Mouse (Mus musculus): ENCODE data around the gene Gapvd1. TPM values are rescaled to one million over a fixed set of nuclear protein-coding genes. Genes with fewer than 3 reads are reported as not detected.

Gene Gapvd1
- total RNA-seq, 4 experiments from 2014 or later = 34.1 to 36.4 (median 35.4) TPM

DNA sequence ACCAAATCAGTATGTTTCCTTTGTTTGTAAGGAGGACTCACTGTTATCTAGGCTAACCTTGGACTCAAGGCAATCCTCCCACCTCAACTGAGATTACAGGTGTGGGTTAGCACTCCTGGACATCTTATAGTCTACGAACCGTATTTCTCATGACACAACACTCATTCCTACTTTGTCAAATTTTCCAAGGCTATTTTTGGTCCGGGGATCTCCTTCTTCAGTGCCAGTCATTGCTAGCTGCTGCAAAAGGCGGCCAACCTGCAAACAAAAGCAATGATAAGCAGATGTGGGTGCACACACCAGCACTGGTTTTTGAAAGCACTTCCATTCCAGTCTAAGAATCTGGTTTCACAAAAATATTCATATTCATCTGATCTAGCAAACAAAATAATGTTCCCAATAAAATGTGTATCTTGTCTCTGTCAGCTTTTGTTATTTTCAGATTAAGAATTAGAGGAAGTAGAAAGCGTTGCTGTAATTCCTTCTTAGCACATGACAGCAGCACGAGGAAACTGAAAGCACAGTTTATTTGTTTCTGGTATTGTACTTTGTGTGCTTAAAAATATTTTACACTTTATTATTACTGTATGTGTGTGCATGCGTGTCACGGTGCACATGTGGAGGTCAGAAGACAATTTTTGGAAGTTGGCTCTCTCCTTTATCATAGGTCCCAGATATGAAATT is 27.8 kb downstream of the Gapvd1 start:
- DNase-seq (ENCODE audit: low spot score in 2 of 2) = no peak

GRCm38 (mm10) chr2:34725269-34725668 is 29.8 kb downstream of the Gapvd1 start:
- DNase-seq (ENCODE audit: low spot score in 2 of 2) = no peak

GRCm38 (mm10) chr2:34718196-34718595 is 36.8 kb downstream of the Gapvd1 start:
- DNase-seq (ENCODE audit: low spot score in 2 of 2) = no peak

DNA sequence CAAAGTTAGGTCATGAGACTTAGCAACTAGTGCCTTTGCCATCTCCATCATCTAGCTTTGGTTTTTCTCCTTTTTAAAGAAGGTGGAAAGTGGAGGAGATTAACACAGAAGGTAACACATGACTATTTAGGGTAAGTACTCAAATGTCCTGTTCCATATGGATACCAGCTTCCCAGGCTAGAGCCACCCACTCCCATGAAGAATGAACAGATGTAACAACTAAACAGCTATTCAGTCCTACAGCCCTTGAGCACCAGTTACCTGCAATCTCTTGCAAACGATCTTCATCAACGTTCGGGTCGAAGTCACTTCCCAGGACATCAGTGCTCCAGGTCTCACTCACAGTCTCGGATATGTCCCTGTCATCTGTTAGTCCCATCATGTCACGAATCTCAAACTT is 43.1 kb downstream of the Gapvd1 start:
- no peak for DNase-seq (ENCODE audit: low spot score in 2 of 2)

DNA sequence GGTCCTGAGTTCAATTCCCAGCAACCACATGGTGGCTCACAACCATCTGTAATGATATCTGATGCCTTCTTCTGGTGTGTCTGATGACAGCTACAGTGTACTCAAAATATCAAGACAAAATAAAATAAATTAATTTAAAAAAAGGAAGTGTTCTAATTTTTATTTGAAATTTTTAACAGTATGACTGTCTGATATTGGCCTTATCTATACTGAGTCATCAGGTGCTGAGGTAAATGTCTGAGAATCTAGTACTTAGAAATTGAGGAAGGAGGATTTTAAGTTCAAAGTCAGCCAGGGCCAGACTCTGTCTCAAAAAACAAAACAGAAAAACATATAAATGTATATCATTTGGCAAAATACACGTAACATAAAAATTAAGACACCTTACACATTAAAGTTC is 46.4 kb downstream of the Gapvd1 start:
- DNase-seq (ENCODE audit: low spot score in 2 of 2) = no peak

- no peak for DNase-seq (ENCODE audit: low spot score in 2 of 2)
Observed at GRCm38 (mm10) chr2:34696592-34696991, 58.4 kb downstream of the Gapvd1 start.

DNA sequence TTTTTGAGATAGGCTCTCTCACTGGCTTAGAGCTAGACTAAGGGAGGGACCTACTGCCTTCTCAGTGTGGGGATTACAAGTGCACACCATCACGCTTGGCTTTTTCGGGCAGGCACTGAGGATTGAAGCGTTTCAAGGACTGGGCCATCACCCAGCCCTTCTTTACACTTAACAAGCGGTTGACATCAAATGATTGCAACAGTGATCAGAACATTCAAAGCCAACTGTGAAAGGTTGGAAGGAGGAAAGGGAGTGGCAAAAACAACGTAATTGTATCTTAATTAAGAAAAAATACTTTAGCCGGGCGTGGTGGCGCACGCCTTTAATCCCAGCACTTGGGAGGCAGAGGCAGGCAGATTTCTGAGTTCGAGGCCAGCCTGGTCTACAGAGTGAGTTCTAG is 62.2 kb downstream of the Gapvd1 start:
- no peak for DNase-seq (ENCODE audit: low spot score in 2 of 2)

- no peak for DNase-seq (ENCODE audit: low spot score in 2 of 2)
Observed at GRCm38 (mm10) chr2:34684076-34684870, 70.8 kb downstream of the Gapvd1 start.

GRCm38 (mm10) chr2:34677976-34678375 is 77.1 kb downstream of the Gapvd1 start:
- DNase-seq (ENCODE audit: low spot score in 2 of 2) = no peak

DNA sequence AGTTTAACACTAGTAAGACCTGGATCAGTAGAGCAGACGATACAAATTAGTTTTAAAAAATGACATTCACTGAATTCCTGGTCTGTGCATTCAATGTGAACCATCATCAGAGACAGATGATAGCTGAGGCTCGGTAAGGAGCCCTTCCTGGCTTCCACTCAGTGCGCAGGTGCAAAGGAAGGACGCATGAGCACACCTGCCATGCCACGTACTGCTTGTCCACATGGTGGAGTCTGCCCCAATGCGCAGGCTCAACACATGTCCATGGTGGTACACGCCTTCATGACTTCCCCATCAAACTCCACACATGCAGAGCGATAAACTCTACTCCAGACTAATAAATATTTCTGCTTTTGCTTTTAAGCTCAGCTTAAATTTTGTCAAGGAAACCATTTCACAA is 78.0 kb downstream of the Gapvd1 start:
- DNase-seq (ENCODE audit: low spot score in 2 of 2) = no peak

- no peak for DNase-seq (ENCODE audit: low spot score in 2 of 2)
Observed at GRCm38 (mm10) chr2:34673846-34674245, 81.2 kb downstream of the Gapvd1 start.

DNA sequence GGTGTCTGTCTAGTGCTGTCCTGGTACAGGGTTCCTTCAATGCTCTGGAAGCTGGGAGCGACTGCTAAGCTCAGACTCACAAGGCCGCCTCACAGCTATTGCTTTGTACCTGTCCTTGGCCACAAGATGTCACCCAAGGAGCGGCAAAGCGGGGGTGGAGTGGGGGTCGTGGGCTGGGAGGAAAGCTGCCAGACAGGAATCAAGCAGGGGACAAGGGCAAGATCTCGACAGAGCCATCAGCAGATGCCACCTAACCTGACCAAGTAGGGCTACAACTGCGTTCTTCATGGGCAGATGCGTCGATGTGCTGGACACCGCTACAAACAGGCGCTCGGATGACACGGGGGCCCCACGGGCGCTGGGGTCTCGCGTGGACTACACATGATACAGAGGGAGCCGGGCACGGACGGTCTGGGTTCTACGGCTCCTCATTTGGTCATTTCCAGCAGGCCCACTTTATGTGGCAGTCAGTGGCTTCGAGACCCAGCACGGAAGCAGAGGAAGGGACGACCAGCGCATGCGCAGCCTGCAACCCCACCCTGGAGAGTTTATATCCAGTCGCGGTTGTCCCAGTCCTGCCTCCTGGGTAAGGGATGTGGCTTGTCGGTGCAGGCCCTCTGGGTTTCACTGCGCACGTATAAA is 83.5 kb downstream of the Gapvd1 start:
- peak in 1 of 2 experiments; percentile 24 for DNase-seq (ENCODE audit: low spot score in 2 of 2)

- no peak for DNase-seq (ENCODE audit: low spot score in 2 of 2)
Observed at GRCm38 (mm10) chr2:34670470-34670869, 84.6 kb downstream of the Gapvd1 start.

- no peak for DNase-seq (ENCODE audit: low spot score in 2 of 2)
Observed at GRCm38 (mm10) chr2:34669203-34669746, 85.8 kb downstream of the Gapvd1 start.

DNA sequence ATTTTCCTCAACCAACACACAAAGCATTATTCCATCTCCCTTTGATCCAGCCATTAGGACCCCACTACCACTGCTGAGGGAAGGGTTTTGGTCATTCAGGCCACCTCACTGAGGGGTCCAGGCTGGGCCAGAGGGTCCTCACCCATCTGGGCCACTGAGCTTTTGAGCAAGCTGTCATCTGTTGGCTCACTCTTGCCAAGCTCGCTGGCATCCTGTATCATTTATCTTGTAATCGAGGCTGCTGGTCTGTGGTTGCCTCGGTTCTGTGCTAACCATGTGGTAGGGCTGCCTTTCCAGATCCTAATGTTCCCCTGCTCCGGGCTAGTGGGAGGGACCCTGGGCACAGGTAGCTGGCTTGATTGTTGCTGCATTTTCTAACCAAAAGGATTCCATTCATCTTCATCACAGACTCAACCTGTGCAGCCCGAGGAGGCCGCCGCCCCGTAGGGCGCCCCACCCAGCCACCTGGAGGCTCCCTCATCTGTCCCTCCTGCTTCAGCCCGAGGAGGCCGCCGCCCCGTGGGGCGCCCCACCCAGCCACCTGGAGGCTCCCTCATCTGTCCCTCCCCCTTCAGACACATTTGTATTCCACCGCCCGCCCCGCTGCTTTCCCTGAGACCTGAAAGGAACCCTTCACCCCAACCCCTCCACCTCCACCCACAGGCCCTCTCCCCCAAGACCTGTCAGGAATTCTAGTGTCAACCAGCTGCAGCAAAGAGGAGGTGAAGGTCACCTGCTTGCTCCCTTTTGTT is 86.4 kb downstream of the Gapvd1 start:
- no peak for DNase-seq (ENCODE audit: low spot score in 2 of 2)

GRCm38 (mm10) chr2:34667820-34668219 is 87.2 kb downstream of the Gapvd1 start:
- DNase-seq (ENCODE audit: low spot score in 2 of 2) = no peak

- DNase-seq (ENCODE audit: low spot score in 2 of 2) = no peak
Observed at GRCm38 (mm10) chr2:34647410-34647809, 107.6 kb downstream of the Gapvd1 start.

DNA sequence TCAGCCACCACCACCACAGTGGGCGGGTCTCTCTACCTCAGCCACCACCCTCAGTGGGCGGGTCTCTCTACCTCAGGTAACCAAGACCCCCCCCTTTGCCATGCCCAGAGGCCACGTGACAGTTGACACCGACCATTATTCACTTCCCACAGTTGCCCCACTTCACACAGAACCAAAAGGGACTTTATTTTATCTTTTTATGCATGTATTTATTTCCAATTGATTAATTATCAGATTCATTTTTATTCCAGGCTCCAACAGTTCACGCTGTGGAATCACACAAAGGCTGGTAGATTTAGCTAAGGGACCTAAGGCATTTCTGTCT is 108.5 kb downstream of the Gapvd1 start:
- DNase-seq (ENCODE audit: low spot score in 2 of 2) = no peak

- peak; percentile 30 to 42 for DNase-seq (ENCODE audit: low spot score in 2 of 2)
Observed at GRCm38 (mm10) chr2:34645851-34646540, 109.0 kb downstream of the Gapvd1 start.

DNA sequence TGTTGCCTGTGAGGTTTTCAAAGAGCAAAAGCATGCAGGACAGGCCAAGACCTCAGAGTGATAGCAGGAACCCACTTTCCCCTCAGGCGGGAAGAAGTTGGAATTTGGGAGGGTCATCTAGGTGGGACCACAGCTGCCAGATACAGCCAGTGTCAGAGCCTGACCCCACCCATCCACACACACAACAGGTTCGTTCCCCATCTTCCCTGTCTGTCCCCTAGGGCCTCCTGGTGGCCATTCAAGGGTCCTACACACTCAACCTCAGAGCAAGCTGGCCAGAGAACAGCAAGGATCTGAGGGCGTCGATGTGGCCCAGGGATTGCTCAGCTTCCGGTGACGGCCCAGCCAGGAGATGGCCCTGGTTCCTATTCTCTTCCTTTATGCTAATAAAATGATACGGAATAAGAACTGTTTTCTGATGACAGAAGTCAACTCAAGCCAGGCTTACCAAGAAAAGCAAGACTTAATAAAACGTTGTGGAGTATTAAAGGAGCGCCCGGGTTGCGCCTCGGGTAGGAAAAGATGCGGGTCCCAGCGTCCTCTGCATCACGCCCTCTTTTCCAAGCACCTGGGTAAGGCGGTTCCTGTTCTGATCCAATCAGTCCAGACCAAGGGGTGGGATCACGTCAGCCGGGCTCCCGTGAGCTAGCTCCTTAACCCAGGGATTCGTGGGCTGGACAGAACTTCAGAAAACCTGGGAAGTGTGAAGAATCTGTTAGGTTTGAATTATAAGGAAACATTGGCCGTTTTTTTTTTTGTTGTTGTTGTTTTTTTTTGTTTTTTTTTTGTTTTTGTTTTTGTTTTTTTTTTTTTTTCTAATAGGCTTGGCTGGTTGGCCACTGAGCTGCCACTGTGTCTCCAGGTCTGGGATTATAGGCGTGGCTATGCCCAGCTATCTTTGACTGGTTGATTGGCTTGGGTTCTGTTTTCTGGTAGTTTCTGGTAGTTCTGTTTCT is 110.2 kb downstream of the Gapvd1 start:
- no peak for DNase-seq (ENCODE audit: low spot score in 2 of 2)

Data from gastrocnemius, adult 8-10 months (tissue).